Mouse (Mus musculus) midbrain, embryonic 10.5 days (tissue): Measurements from ENCODE around the gene Ccdc30. TPM values are rescaled to one million over a fixed set of nuclear protein-coding genes. Genes with fewer than 3 reads are reported as not detected.

Experiments used
- polyA plus RNA-seq: library from polyadenylated mRNA; unstranded; fragments of >200 nt; fragmentation: Nextera tagmentation; extraction: Ambion mirVana; gene quantifications from 2 replicates; pipeline ENCODE4 v1.2.1, GENCODE M21; 2016

Gene Ccdc30
- polyA plus RNA-seq, 1 experiment from 2014 or later, result 9.1 TPM

Other genes with a start within 250 kb of the Ccdc30 start
- gene Zfp691, start 241.3 kb downstream of the Ccdc30 start, polyA plus RNA-seq, result 13.1 and 13.3 TPM in 2 replicates
- gene Ermap, start 225.5 kb downstream of the Ccdc30 start, polyA plus RNA-seq, result 8.2 and 9.7 TPM in 2 replicates
- gene Svbp, start 220.2 kb downstream of the Ccdc30 start, polyA plus RNA-seq, result 152 and 156 TPM in 2 replicates
- 0.09 TPM in 1 of 2 replicates, not detected in the other for gene Tmem269, start 197.3 kb downstream of the Ccdc30 start, polyA plus RNA-seq
- gene AU022252, start 182.8 kb downstream of the Ccdc30 start, polyA plus RNA-seq, result 37.3 and 41.3 TPM in 2 replicates
- 15.9 and 19.1 TPM in 2 replicates for gene P3h1, start 182.6 kb downstream of the Ccdc30 start, polyA plus RNA-seq
- gene Cldn19, start 160.1 kb downstream of the Ccdc30 start, polyA plus RNA-seq, result 0.12 and 0.17 TPM in 2 replicates
- gene Ybx1, start 120.9 kb downstream of the Ccdc30 start, polyA plus RNA-seq, result 1,019 and 1,063 TPM in 2 replicates
- gene Ppih, start 95.0 kb downstream of the Ccdc30 start, polyA plus RNA-seq, result 133 and 150 TPM in 2 replicates
- gene Ppcs, start 6.9 kb upstream of the Ccdc30 start, polyA plus RNA-seq, result 24.0 and 27.5 TPM in 2 replicates
- gene Zmynd12, start 7.3 kb upstream of the Ccdc30 start, polyA plus RNA-seq, result 0.35 TPM in 1 of 2 replicates, not detected in the other
- gene Rimkla, start 77.1 kb upstream of the Ccdc30 start, polyA plus RNA-seq, result 3.8 and 5.0 TPM in 2 replicates
- gene Foxj3, start 121.5 kb upstream of the Ccdc30 start, polyA plus RNA-seq, result 18.1 and 20.1 TPM in 2 replicates
- gene Frg2f1, start 124.0 kb upstream of the Ccdc30 start, polyA plus RNA-seq, result 2.7 and 2.8 TPM in 2 replicates
- not detected in 2 replicates for gene Guca2a, start 222.2 kb upstream of the Ccdc30 start, polyA plus RNA-seq
- not detected in 2 replicates for gene Guca2b, start 243.4 kb upstream of the Ccdc30 start, polyA plus RNA-seq